Mouse (Mus musculus) splenic B cell, adult 2 months (primary cell): ENCODE measurements at regions not wholly inside any gene's neighbourhood (a gene's known extent, or its start where the extent isn't known, plus 50 kb on each side); places are given as distances from the start of the nearest gene placed in this dataset.

ENCODE experiments used
- DNase-seq: peaks from one replicate; pipeline ENCODE4 v3.0.0-alpha.2; 2011; ENCODE audit warnings: low read depth, low spot score
- H3K27me3 ChIP-seq: 2 replicates; pipeline ENCODE4 v1.6.1; 2012; ENCODE audit warnings: mild to moderate bottlenecking, low read length, moderate library complexity, mixed read lengths; ENCODE audit not compliant: control insufficient read depth, poor library complexity, insufficient read depth, severe bottlenecking
- H3K36me3 ChIP-seq: 2 replicates; pipeline ENCODE4 v1.6.1; 2012; ENCODE audit warnings: mild to moderate bottlenecking, low read length, moderate library complexity, mixed read lengths; ENCODE audit not compliant: control insufficient read depth, poor library complexity, insufficient read depth, severe bottlenecking

DNA sequence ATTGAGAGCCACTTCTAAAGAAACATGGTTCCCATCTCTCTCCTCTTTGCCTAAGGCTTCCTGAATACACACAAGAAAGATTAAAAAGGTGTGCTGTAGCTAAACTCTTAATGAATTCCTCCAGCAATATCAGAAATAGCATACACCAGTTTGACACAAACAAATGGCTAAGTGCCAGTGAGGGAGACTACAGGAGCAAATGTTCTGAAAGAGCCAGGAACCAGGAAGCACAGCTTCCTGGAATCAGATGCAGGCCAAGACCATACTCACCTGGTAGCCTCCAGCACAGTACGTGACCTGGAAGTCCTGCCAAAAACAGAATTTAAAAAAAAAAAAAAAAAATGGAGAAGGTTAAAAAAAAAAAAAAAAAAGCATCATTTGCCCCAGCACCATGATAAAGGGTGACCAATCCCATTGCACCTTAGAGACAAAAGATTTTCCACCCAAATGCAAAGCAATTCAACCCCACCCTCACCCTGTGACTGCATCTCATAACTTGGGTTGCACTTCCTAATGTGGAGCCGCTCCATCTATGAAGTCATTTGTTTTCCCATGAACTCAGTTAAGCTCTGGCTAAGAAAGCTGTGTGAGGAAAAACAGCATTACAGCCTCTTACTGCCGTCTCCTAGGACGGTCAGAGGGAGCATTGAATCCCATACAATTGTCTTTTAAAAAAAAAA, 149.3 kb upstream of the Nt5e start:
- H3K27me3 ChIP-seq = no peaks in the 10 kb centered on the region

DNA sequence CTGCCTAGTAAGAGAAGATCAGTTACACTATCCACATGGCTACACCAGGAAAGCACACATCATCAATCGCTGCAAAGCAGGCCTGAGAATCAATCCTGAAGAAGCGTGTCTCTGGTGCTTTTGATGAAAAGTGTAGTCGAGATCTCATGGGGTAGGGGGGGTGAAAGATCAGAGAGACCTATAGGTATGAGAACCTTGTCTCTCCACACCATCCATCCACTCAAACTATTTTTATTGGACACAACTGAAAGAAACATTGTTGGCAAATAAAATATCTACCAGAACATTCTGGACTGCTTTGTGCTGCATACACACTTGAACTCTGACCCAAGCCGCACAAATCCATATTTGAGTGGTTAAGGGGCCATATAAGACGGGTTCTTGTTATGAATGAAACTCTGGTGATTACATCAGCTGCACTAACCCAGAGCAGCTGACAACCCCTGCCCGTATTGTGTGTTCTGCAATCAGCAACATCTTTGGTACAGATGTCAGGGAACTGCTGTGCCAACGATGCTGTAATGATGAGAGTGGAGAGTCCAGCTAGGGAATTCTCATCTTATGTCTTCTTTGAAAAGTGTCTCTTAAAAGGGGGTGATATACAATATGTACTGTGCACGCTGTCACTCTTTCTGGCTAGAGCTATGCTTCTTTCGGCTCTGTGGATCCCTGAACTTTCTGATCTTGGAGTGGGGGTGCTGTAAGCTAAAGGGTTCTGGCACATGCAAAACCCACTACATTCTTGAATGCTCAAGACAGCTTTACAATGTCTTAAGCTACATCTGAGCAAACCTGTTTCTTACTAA, 145.6 kb upstream of the Nt5e start:
- Histone ChIP-seq H3K36me3 (no peaks in the 10 kb centered on the region), H3K27me3 (no peaks in the 10 kb centered on the region; the same call in 1 of the 2 replicates)
- DNase-seq = no peak

More for the DNA sequence above, 149.3 kb upstream of the Nt5e start:
- DNase-seq = no peak
- H3K36me3 ChIP-seq = no peaks in the 10 kb centered on the region

DNA sequence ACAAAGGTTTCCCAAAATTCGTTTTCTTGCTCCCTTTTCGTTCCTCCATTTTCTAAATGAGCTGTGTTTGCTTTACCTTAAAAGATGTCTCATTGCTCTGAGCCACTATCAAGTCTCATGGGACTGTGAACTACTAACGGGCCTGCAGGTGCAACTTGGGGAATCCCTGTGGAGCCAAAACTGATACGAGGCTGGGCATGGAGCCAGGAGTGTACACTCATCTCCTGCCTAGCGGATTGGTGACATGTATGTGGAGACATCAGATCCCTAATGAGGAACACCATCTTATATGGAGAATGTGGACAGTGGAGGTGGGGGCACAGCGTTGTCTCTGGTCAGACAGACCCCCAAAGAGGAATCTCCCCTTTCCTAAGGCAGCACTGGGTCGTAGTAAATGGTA, 119.6 kb upstream of the Nt5e start:
- Histone ChIP-seq H3K27me3 (no peaks in the 10 kb centered on the region), H3K36me3 (no peaks in the 10 kb centered on the region)
- no peak for DNase-seq

DNA sequence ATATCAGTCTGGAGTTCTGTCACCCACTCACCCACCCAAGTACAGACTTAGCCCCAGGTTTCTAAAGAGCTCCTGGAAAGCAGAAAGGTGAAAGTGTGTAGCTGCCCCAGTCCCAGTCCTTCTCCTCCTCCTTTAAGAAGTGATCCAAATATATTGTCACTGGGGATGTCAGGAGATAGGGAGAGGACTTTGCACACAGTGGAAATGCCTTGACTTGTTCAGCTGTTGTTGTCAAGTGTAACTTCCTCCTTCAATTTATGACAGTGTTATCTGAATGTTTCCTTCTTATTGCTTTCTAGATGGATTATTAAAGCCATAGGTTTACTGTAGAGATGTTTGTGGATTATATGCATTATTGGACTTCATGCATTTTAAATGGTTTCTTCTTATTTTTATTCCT, 119.0 kb upstream of the Nt5e start:
- no peak for DNase-seq
- Histone ChIP-seq H3K27me3 (no peaks in the 10 kb centered on the region), H3K36me3 (no peaks in the 10 kb centered on the region)

DNA sequence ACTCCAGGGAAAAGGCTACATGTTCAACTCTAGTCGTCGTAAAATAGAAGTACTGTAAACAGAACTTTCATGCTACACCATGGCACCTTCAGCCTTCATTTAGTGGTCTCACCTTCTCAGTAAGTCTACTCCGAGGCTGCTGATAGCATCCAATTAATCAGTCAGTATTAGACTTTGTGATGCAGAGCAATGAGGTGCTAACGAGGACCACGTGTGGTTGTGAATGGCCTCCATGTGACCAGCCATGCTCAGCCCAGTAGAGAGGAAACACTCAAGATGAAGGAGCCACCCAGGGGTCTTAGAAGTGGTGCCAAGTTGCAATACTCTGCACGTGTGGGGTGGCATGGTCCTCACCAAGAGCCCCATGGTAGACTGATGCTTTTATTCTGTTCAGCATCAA, 112.2 kb upstream of the Nt5e start:
- no peak for DNase-seq
- Histone ChIP-seq H3K27me3 (no peaks in the 10 kb centered on the region), H3K36me3 (no peaks in the 10 kb centered on the region)

DNA sequence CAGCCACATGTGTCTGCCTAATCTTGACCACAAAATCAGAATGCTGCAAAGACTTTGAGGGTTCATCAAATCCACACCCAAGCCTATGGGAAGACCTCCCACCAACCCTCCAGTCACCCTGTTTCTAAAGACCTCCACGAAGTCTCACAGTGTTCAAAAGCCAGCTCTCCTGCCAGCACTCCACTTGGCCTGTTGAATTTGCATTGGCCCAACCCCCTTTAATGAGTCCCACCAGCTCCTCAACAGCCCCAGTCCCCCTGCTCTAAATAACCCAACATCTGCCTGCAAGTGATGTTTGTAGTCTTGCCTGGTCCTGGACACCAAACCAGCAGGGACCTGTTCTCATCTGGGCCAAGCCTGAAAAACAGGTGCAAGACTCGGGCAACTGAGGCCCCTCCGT, 106.6 kb upstream of the Nt5e start:
- DNase-seq = no peak
- H3K27me3 ChIP-seq = no peaks in the 10 kb centered on the region
- H3K36me3 ChIP-seq = no peaks in the 10 kb centered on the region

DNA sequence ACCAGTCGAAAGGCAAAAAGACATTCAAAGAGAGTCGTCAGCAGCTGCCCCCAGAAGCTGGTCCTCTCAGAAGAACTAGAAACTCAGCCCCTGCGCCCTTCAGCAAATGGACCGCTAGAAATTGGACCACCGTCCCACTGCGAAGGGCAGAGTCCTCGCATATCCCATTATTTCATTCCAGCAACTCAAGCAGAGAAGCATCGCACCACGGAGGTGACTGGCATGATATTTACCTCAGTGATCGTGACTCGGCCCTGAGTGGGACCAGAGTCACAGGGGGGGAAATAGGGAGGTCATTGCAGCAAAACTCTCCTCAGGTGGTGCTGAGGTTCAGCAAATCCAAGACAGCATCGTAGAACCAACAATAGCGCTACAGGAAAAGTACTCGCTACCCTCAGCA, 105.7 kb upstream of the Nt5e start:
- no peak for DNase-seq
- Histone ChIP-seq H3K27me3 (no peaks in the 10 kb centered on the region), H3K36me3 (no peaks in the 10 kb centered on the region)

DNA sequence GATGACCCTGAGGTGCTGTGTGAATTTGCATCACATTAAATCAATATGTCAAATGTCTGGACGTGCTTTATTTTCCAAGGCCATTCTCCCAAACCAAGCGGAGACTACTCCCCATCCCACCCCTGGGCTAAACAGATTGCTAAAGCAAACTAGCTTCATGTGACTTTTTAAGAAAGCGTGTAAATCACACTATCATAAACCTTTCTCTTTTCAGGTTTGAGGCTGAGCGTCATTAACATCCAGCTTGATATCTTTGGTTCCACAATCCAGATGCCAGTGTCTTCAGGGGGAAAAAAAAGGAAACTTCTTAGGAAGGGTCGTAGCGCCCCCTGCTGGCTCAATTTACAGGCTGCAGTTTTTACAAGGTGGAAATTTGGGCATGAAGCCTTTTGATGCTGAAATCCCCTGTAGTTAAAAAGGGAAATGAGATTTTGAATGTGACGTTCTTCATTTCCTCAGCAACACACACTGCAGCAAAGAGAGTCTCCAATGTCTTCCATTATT, 105.1 kb upstream of the Nt5e start:
- peak; percentile 3 for DNase-seq
- no peaks in the 10 kb centered on the region for H3K36me3 ChIP-seq
- no peaks in the 10 kb centered on the region for H3K27me3 ChIP-seq

DNA sequence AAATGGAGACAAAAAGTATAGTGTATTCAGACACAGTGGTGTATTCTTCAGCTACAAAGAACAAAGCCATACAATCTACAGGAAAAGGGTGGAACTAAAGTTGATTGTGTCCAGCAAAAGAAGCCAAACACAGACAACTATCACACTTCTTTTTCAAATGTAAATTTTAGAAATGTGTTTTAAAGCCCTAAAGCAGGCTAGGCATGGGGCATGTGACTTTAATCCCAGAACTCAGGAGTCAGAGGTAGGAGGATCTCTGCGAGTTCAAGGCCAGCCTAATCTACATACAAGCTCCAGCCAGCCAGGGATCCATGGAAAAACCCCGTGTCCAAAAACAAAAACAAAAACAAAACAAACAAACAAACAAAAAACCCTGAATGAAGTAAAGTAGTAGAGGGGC, 89.9 kb upstream of the Nt5e start:
- no peak for DNase-seq
- no peaks in the 10 kb centered on the region for H3K36me3 ChIP-seq
- H3K27me3 ChIP-seq = no peaks in the 10 kb centered on the region

DNA sequence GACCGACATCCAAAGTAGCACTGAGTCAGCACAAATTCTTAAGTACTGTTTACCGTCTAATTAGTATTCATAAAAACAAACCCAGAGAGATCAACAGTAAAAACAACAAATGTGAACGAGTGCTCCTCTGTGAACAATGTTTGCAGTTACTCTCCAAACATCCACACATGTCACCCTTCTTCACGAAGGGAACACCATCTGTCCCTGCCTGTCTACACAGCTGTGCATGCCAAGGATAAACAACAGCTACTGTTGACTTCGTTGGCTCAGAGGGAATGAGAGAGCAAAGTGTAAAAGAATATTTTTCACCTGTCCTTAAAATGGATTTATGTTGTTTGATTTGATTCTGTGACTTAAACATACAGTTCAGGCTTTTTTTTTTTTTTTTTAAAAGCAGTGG, 88.7 kb upstream of the Nt5e start:
- Histone ChIP-seq H3K36me3 (no peaks in the 10 kb centered on the region), H3K27me3 (no peaks in the 10 kb centered on the region)
- DNase-seq = no peak

DNA sequence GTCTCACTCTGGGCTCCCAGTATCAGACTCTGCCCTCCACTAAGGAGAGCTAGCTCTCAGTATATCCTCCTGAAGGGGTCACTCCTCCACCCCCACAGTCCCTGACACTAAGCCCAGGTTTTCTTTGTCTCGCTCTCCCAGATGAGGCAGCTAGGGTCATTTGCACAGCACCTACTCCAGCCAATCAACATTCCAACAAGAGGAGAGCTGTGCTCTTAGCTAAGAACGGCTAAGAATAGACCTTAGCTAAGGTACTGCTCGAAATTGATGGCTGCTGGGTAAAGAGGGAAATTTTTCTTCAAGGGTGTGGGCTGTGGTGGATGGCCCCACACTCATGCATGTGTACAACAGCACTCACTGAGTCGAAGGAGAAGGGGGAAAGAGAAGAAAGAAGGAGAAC, 86.3 kb upstream of the Nt5e start:
- Histone ChIP-seq H3K36me3 (no peaks in the 10 kb centered on the region), H3K27me3 (no peaks in the 10 kb centered on the region)
- DNase-seq = no peak

DNA sequence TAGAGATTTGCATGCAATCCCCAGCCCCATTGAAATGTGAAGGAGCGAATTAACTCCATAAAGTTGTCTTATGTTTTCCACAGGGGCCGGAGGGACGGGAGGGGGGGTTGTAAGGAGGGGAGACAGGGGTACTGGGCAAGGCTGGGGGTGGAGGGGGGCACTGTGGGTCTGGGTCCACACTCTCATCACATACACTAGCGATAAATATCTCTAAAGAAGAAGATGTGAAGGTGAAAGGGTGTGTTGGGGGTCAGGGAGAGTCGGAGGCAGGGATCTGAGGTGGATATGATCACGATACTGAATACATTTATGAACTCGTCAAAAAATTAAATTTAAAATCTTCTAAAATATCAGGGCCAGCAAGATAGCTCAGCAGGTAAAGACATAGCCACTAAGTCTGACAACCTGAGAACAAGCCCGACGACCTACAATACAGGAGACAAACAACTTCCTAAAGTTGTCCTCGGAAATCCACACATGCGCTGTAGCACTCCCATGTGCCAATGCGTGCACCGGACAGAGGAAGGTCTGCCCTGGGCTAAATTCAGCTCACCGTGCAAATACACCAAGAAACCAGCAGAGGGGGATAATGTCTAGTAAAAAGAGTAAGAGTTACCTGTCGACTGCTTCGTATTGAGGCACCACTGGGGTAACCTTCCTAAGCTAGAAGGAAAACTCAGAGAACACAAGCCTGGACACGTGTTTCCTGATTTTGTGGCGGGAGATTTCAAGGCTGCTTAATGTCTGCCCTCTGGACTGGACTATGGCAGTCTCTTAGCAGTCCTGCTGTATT, 85.6 kb upstream of the Nt5e start:
- peak; percentile 66 for DNase-seq
- no peaks in the 10 kb centered on the region for H3K27me3 ChIP-seq
- no peaks in the 10 kb centered on the region for H3K36me3 ChIP-seq

DNA sequence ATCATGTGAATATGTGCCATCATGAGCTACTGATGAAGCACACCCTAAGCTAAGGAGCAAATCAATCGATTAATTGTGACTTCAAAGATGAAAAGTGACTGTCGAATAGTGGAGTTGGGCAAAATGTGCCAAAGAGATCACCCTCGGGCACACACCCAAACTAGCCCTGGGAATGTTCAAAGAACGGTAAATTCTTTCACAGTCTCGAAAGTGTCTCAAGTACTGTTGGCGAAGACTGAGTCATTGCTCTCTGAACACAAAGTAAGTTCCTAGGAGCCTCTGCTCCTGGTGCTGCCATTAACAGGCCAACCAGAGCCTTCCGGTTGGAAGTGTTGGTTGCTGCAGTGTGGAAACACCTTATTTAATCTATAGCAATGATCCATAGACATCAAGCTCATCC, 84.5 kb upstream of the Nt5e start:
- no peaks in the 10 kb centered on the region for H3K27me3 ChIP-seq
- no peak for DNase-seq
- no peaks in the 10 kb centered on the region for H3K36me3 ChIP-seq

DNA sequence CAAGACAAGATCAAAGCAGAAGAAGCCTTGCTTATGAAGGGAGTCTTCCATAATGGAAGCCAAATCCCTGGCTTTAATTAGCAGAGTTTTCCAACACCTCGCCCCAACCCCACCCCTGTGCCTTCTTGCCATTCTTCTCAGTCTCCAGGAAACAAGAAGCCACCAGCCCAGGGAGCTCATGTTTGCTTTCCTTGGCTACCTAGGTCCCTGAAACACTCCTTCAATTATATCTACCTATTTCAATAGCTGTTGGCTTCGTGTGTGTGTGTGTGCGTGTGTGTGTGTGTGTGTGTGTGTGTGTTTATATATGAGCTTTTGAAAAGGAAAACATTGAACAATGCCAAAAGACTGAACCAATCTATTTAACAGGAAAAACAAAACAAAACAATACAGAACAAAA, 82.5 kb upstream of the Nt5e start:
- Histone ChIP-seq H3K27me3 (no peaks in the 10 kb centered on the region), H3K36me3 (no peaks in the 10 kb centered on the region)
- DNase-seq = no peak

DNA sequence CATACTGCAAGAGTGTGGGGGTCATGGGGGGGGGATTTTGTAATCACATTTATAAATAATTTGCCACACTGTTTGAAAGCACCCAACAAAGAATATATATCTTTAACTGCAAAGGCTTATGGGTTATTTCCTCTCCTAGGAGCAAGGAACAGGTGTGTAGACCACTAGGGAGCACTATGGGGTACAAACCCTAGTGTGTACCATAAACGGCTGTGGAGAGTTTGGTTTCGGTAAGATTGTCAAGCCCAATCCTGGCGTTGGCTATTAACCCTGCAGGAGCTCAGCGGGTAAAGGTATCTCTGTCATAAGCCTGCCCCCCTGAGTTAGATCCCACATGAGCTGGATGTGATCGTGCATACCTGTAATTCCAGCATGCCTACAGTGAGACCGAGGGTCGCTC, 71.0 kb upstream of the Nt5e start:
- Histone ChIP-seq H3K27me3 (no peaks in the 10 kb centered on the region; the same call in 1 of the 2 replicates), H3K36me3 (no peaks in the 10 kb centered on the region)
- DNase-seq = no peak
